Mouse (Mus musculus) ovary, postnatal 10 days (tissue): ENCODE measurements around the gene Rph3al.

ENCODE experiments used
- DNase-seq: peaks from one replicate; pipeline ENCODE4 v3.0.0; 2022; ENCODE audit warnings: low spot score

Rph3al gene

GRCm38 (mm10) chr11:75938379-75938906 is at the start of gene Rph3al:
Gene Rph3al, minus strand, starts transcription at chr11:75938429.
- DNase-seq, result no peak

DNA sequence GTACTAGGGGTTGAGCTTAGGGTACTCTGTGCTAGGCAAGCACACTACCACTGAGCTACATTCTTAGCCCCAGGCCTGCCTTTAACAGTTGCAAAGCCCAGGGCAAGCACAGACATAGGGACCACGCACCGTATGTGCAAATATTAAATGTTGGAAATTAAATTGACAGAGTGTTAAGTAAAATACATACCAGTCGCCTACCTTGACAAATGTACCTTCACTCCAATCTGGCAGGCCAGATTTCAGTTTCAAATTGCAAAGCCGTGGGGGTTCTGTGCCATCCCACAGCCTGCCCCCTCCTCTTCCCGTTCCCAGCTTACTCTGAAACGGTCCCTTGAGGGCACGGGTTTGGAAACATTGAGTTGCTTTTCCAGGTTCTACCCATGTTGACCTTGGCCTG is 47.7 kb upstream of the Rph3al start:
- DNase-seq, result no peak

DNA sequence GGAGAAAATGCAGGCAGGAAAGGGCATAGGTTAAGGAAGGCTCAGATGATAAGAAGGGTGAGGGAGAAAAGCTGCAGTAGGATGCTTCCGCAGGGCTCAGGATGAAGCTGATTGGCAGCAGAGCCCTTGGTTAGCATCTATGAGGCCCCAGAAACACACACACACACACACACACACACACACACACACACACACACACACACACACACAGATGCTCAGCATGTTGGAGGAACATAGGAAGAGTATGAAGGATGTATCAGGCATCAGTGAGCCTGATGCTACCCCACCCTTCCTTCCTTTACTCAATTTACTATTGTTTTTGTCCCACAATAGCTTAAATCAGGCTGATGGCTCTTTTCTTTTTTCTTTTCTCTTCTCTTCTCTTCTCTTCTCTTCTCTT is 46.4 kb upstream of the Rph3al start:
- DNase-seq, result no peak

GRCm38 (mm10) chr11:75983194-75983593 is 45.0 kb upstream of the Rph3al start:
- DNase-seq, result no peak

- DNase-seq, result no peak
Observed at GRCm38 (mm10) chr11:75980413-75980812, 42.2 kb upstream of the Rph3al start.

- DNase-seq, result no peak
Observed at GRCm38 (mm10) chr11:75978051-75978450, 39.8 kb upstream of the Rph3al start.

DNA sequence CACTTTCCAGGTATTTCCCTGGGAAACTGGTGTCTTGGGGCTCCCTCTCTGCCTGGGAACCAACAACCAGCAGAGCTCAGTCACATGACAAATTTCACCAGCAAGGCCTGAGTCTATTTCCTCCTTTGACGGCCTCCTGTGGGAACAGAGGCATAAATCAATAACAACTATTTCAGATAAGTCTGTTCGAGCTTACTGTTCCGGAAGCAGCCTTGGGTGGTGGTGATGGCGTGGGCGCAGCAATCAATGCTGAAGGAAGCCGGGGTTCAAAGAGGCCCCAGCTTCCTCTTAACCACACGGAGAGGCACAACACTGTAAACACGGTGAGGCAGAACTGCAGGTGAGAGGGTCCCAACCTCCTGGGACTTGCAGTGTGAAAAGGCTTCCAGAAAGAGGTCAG is 38.5 kb upstream of the Rph3al start:
- DNase-seq, result no peak

DNA sequence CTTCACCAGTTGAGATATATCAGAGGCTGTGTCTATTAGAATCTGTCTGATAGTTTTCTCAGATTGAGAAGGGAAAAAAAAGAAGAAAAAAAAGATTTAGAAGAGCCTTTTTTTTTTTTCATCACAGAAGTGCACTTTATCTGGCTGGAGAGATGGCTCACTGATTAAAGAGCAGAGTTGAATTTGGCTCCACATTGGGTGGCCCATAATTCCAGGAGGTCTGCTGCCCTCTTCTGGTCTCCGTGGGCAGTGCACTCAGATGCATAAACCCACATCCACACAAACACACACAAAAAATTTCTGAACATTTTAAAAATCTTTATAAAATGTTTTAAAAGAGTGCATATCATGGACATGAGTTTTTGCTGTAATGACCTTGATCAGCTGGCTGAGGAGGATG is 35.8 kb upstream of the Rph3al start:
- DNase-seq, result no peak

DNA sequence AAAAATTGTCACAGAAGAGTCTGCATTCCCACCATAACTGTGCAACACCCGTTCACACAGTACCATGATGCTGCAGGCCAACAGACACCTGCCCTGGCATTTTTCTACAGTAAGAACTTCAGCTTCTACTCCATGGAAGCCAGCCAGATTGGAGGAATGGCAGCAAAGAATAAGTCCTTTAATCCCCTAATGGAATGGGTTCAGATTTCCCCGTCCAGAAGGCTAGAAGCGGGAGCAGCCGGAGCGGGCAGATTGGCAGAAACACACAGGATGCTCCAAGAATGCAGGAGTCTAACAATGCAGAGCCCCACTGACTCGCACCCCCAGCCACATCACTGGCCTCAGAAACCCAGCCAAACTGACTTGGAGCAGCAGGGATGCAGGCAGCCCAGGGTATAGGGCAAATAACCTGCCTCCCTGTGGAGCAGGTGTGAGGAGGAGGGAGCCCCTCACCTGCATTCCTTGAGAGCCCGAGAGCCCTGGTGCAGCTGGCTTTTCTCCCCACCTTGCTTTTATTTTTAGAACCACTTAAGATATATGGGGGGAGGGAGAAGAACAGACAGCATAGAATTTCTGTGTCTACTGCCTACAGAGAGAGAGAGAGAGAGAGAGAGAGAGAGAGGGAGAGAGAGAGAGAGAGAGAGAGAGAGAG is 34.8 kb upstream of the Rph3al start:
- no peak for DNase-seq

DNA sequence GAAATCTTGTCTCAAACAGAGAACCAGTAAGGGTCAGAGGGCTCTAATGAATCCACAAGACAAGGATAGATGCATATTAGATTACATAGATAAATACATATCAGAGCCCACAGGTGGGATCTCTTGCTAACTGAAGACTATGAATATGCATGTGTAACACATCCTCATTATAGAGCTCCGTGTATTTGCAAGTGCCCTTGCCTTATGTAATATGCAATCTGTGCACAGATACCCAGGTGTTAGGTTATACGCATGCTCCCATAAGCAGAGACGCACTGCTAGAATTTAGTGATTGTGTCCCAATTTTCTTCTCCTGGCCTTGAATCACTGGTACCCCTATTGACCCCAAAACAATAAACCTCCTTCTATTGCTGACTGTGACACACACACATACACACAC is 34.0 kb upstream of the Rph3al start:
- no peak for DNase-seq

DNA sequence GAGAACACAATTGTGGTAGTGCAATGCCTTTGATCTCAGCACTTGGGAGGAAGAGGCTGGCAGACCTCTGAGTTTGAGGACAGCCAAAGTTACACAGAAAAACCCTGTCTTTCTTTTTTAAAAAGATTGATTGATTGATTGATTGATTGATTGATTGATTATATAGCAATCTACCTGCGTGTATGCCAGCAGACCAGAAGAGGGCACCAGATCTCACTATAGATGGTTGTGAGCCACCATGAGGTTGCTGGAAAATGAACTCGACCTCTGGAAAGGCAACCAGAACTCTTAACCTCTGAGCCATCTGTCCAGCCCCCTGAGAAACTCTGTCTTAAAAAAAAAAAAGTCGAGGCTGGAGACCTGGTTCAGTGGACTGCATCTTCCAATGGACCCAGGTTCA is 32.4 kb upstream of the Rph3al start:
- DNase-seq, result no peak

GRCm38 (mm10) chr11:75968761-75969160 is 30.5 kb upstream of the Rph3al start:
- no peak for DNase-seq

DNA sequence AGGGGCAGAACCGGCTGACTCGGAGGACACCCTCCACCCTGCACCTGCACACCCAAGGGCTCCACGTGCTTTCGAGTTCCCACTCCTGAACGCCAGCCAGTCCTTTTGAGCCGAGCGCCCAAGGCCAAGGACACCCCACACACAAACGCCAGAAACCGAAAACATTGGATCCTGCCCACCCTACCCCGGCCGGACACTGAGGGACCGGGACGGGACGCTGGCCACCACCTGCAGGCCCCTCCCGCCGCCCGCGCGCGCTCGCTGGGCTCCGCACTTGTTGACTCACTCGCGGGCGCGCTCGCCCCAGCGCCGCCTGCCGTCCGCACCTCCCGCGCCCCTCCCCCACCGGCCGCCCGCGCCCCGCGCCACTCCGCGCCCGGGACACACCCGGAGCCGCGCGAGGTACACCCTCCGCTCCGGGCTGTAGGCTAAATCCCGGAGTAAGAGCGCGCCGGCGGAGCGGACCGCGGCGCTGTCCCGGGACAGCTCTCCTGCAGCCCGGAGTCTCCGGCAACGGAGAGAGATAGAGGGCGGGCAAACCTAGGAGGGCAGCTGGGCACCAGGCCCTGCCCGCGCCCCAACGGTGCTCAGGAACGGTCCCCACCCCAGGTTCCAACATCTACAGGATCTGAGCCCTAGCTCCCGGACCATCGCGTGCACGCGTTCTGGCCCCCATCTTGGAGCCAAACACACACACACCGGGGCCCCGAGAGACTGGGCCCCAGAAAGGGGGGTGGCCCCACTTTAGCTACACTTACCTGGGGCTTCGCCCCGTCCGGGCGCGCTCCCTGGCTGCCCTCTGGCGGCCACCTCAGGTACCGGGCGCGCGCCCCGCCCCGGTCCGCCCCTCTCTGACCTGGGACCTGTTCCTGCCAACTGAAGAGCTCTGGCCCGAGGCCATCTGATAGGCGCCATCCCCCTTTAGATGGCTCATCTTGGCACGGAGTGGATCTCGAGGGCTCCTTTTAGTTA is 28.5 kb upstream of the Rph3al start:
- peak; percentile 74 for DNase-seq

- DNase-seq, result no peak
Observed at GRCm38 (mm10) chr11:75965674-75966400, 27.6 kb upstream of the Rph3al start.

DNA sequence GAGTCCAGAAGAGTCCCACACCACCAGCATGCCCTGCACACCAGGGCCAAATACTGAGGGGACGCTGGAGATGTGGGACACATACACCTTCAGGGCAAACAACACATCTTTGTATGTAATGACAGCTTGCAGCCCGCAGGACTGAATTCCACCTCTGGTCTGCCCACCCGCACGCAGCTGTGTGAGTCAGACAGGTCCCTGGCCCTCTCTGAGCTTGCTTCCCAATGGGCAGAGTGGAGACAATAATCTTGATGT is 26.2 kb upstream of the Rph3al start:
- no peak for DNase-seq

DNA sequence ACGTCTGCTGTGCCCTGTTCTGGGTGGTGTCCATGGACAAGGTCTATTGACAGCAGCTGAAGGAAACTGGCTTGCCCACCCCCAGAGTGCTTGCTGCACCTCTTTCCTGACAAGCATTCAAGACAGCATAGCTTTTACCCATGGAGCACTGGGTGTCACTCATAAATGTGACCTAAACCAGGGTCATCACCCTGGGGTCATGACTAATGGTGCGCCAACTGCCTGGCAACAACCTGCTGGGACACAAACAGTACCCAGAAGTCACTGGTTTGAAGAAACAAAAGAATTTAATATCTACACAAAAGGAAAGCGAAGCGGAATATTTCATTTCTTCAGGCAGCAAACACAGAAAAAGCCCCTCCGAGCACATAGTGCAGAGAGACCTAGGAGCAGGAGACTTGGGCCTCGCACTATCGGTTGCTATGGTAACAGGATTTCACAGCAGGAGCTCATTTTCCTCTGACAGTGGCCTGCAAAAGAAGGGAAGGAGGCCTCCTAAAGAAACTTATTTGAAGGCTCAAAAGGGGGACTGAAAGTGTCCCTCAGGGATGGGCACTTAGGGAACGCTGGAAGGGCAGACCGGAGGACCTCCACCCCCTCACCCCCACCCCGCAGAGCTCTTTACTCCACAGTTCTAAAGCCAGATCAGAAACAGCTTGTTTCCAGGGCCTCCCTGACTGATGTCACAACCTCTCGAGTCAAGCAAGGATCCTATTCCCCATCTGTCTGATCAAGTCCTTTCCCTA is 25.7 kb upstream of the Rph3al start:
- DNase-seq, result no peak

- DNase-seq, result no peak
Observed at GRCm38 (mm10) chr11:75961782-75962181, 23.6 kb upstream of the Rph3al start.

- no peak for DNase-seq
Observed at GRCm38 (mm10) chr11:75957124-75957832, 19.0 kb upstream of the Rph3al start.

- DNase-seq, result no peak
Observed at GRCm38 (mm10) chr11:75956651-75957050, 18.4 kb upstream of the Rph3al start.

DNA sequence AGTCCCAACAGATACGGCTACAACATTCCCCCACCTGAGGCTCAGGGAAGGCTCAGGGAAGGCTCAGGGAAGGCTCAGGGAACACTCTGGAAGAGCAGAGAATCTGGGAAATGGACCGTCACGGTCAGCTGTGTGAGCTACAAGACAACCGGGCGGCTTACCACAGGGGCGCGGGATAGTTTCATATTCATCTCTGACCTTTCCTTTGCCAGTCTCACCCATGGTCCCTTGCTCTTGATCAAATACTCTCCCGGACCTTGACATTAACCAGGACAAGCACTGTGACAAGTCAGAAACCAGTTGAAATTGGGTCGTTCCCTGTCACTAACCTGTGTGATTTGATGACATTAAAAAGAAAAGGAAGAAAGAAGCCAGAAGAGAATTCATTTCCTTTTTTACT is 16.7 kb upstream of the Rph3al start:
- DNase-seq, result no peak

DNA sequence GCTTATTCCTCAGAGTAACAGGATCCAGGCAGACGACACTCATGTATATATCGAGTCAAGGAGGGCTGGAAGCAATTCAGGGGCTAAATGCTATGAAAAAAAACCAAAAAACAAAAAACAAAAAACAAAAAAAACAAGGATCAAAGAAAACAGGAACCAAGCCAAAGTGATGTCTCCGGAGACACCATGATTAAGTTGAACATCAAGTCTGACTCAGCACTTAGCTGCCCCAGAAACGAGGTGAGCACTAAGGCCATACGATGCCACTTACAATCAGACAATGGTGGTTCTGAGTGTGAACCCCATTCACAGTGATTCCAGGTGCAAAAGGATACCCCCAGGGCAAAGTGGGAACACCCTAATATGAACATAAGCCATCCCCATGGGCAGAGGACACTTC is 13.7 kb upstream of the Rph3al start:
- DNase-seq, result no peak
